Mouse (Mus musculus) ovary, adult 18-20 months (tissue): ENCODE measurements at regions not wholly inside any gene's neighbourhood (a gene's known extent, or its start where the extent isn't known, plus 50 kb on each side); places are given as distances from the start of the nearest gene placed in this dataset.
A peak's percentile ranks its signal among the peaks of the same experiment; 100 is the strongest.

ENCODE experiments used
- DNase-seq: peaks from one replicate; pipeline ENCODE4 v3.0.0; 2022; ENCODE audit warnings: low spot score, mixed read lengths

- DNase-seq: no peak
Measured at GRCm38 (mm10) chr1:186376906-186377623, 260.0 kb upstream of the Lyplal1 start.

- no peak for DNase-seq
Measured at GRCm38 (mm10) chr1:186374009-186374649, 257.0 kb upstream of the Lyplal1 start.

- no peak for DNase-seq
Measured at GRCm38 (mm10) chr1:186373386-186373785, 256.3 kb upstream of the Lyplal1 start.

GRCm38 (mm10) chr1:186372770-186373353 lies 255.8 kb upstream of the Lyplal1 start:
- no peak for DNase-seq

- no peak for DNase-seq
Measured at GRCm38 (mm10) chr1:186363356-186363755, 246.2 kb upstream of the Lyplal1 start.

GRCm38 (mm10) chr1:186358011-186358670 lies 241.0 kb upstream of the Lyplal1 start:
- DNase-seq: peak; percentile 17

- DNase-seq: no peak
Measured at GRCm38 (mm10) chr1:186354742-186355141, 237.6 kb upstream of the Lyplal1 start.

- DNase-seq: no peak
Measured at GRCm38 (mm10) chr1:186354072-186354471, 237.0 kb upstream of the Lyplal1 start.

GRCm38 (mm10) chr1:186350381-186350780 lies 233.3 kb upstream of the Lyplal1 start:
- no peak for DNase-seq

- DNase-seq: no peak
Measured at GRCm38 (mm10) chr1:186349966-186350365, 232.9 kb upstream of the Lyplal1 start.

GRCm38 (mm10) chr1:186347413-186348147 lies 230.5 kb upstream of the Lyplal1 start:
- no peak for DNase-seq

GRCm38 (mm10) chr1:186345449-186345848 lies 228.3 kb upstream of the Lyplal1 start:
- DNase-seq: no peak

- DNase-seq: no peak
Measured at GRCm38 (mm10) chr1:186342931-186343506, 225.9 kb upstream of the Lyplal1 start.

- no peak for DNase-seq
Measured at GRCm38 (mm10) chr1:186342391-186342790, 225.3 kb upstream of the Lyplal1 start.

GRCm38 (mm10) chr1:186341878-186342277 lies 224.8 kb upstream of the Lyplal1 start:
- DNase-seq: no peak

GRCm38 (mm10) chr1:186340701-186341100 lies 223.6 kb upstream of the Lyplal1 start:
- no peak for DNase-seq

- no peak for DNase-seq
Measured at GRCm38 (mm10) chr1:186317285-186317684, 200.2 kb upstream of the Lyplal1 start.

- DNase-seq: no peak
Measured at GRCm38 (mm10) chr1:186314180-186314579, 197.1 kb upstream of the Lyplal1 start.

- DNase-seq: no peak
Measured at GRCm38 (mm10) chr1:186312698-186313097, 195.6 kb upstream of the Lyplal1 start.

GRCm38 (mm10) chr1:186312008-186312407 lies 194.9 kb upstream of the Lyplal1 start:
- no peak for DNase-seq

- DNase-seq: no peak
Measured at GRCm38 (mm10) chr1:186307627-186308026, 190.5 kb upstream of the Lyplal1 start.

GRCm38 (mm10) chr1:186297464-186297863 lies 180.4 kb upstream of the Lyplal1 start:
- DNase-seq: no peak
